Mouse (Mus musculus) skeletal muscle tissue, postnatal 0 days (tissue): ENCODE results near the gene Fam217a. TPM values are rescaled to one million over a fixed set of nuclear protein-coding genes. Genes with fewer than 3 reads are reported as not detected.

ENCODE experiments used
- polyA plus RNA-seq: library from polyadenylated mRNA; unstranded; fragments of >200 nt; fragmentation: Nextera tagmentation; extraction: Ambion mirVana; gene quantifications from 2 replicates; pipeline ENCODE4 v1.2.1, GENCODE M21; 2015

Gene Fam217a
- polyA plus RNA-seq: 0.50 and 0.69 TPM in 2 replicates

GRCm38 (mm10) chr13:34924210-34924609, at the start of gene Fam217a, which contains the start of gene 4933417A18Rik:
Gene Fam217a, minus strand, starts transcription at chr13:34924310.
Gene 4933417A18Rik, plus strand, starts transcription at chr13:34924409.

GRCm38 (mm10) chr13:34963511-34964397, 39.6 kb upstream of the Fam217a start, which contains the start of gene Eci3:
Gene Eci3, minus strand, starts transcription at chr13:34963810.

GRCm38 (mm10) chr13:34875166-34875710, 48.9 kb downstream of the Fam217a start, which contains the start of gene Prpf4b:
Gene Prpf4b, plus strand, starts transcription at chr13:34875302.

Other genes with a start within 250 kb of the Fam217a start
- not detected in 2 replicates for gene Fam50b, start 189.5 kb downstream of the Fam217a start, polyA plus RNA-seq
- 32.1 and 32.3 TPM in 2 replicates for gene Prpf4b, start 49.0 kb downstream of the Fam217a start, polyA plus RNA-seq
- gene 4933417A18Rik, start 99 bp upstream of the Fam217a start, polyA plus RNA-seq: not detected in 2 replicates
- gene Eci3, start 39.5 kb upstream of the Fam217a start, polyA plus RNA-seq: 0.33 and 0.73 TPM in 2 replicates
- 186 and 204 TPM in 2 replicates for gene Eci2, start 102.8 kb upstream of the Fam217a start, polyA plus RNA-seq